Mouse (Mus musculus) limb, embryonic 15.5 days (tissue): ENCODE results near the gene Fut2. TPM values are rescaled to one million over a fixed set of nuclear protein-coding genes. Genes with fewer than 3 reads are reported as not detected.

ENCODE experiments used
- ATAC-seq: fragments of 200-750 bp; cut with Nextera tagmentation; 2 replicates; pipeline ENCODE4 v1.8.0; 2017; ENCODE audit warnings: low read depth, moderate TSS enrichment; ENCODE audit not compliant: insufficient number of reproducible peaks, low FRiP score, low TSS enrichment
- H3K27ac ChIP-seq: fragments of 300-500 bp; sonication (generic); 2 replicates; pipeline ENCODE4 v1.5.1; 2015; ENCODE audit warnings: moderate library complexity, mild to moderate bottlenecking, inconsistent platforms
- H3K27me3 ChIP-seq: fragments of 300-500 bp; sonication (generic); 2 replicates; pipeline ENCODE4 v1.6.1; 2015; ENCODE audit warnings: inconsistent platforms
- H3K36me3 ChIP-seq: fragments of 300-500 bp; sonication (generic); 2 replicates; pipeline ENCODE4 v1.6.1; 2015; ENCODE audit warnings: inconsistent platforms
- H3K4me1 ChIP-seq: fragments of 300-500 bp; sonication (generic); 2 replicates; pipeline ENCODE4 v1.6.1; 2015; ENCODE audit warnings: inconsistent platforms
- H3K4me2 ChIP-seq: fragments of 300-500 bp; sonication (generic); 2 replicates; pipeline ENCODE4 v1.6.1; 2015; ENCODE audit warnings: mild to moderate bottlenecking, inconsistent platforms
- H3K4me3 ChIP-seq: fragments of 300-500 bp; sonication (generic); 2 replicates; pipeline ENCODE4 v1.5.1; 2015; ENCODE audit warnings: mild to moderate bottlenecking, inconsistent platforms
- H3K9ac ChIP-seq: fragments of 300-500 bp; sonication (generic); 2 replicates; pipeline ENCODE4 v1.6.1; 2015; ENCODE audit warnings: inconsistent platforms
- H3K9me3 ChIP-seq: fragments of 300-500 bp; sonication (generic); 2 replicates; pipeline ENCODE4 v1.6.1; 2016; ENCODE audit warnings: inconsistent platforms
- WGBS: fragments of 180-500 bp; shearing (Covaris S2); methylation state at CpG from one replicate; pipeline ENCODE4 v1.1.7; 2015; 5-methylcytosine and 5-hydroxymethylcytosine counted together
- polyA plus RNA-seq: library from polyadenylated mRNA; unstranded; fragments of >200 nt; fragmentation: Nextera tagmentation; extraction: Ambion mirVana; gene quantifications from 2 replicates; pipeline ENCODE4 v1.2.1, GENCODE M21; 2015

Gene Fut2
- polyA plus RNA-seq, 1 experiment from 2014 or later: 8.0 TPM

GRCm38 (mm10) chr7:45609511-45609910 is 56.7 kb downstream of the Fut2 start:
- H3K9me3 ChIP-seq: no peaks in the 10 kb centered on the region
- H3K4me3 ChIP-seq: no peak overlapping the region
- no peaks in the 10 kb centered on the region for H3K27me3 ChIP-seq
- H3K4me1 ChIP-seq: peaks cover 3% of the 10 kb centered on the region; the same call in 1 of the 2 replicates
- no peak overlapping the region for H3K27ac ChIP-seq
- H3K4me2 ChIP-seq: no peak overlapping the region
- ATAC-seq: no peak
- WGBS: 76% methylated on average over 1 of the region's 1 CpGs
- H3K9ac ChIP-seq: no peak overlapping the region
- H3K36me3 ChIP-seq: no peaks in the 10 kb centered on the region

GRCm38 (mm10) chr7:45605704-45606289 is 60.4 kb downstream of the Fut2 start:
- H3K9ac ChIP-seq: no peak overlapping the region
- H3K27ac ChIP-seq: peak overlapping the region; percentile 71
- H3K27me3 ChIP-seq: no peaks in the 10 kb centered on the region
- ATAC-seq: no peak
- no peak overlapping the region for H3K4me3 ChIP-seq
- no peaks in the 10 kb centered on the region for H3K9me3 ChIP-seq
- no peaks in the 10 kb centered on the region for H3K36me3 ChIP-seq
- H3K4me1 ChIP-seq: peaks cover 3% of the 10 kb centered on the region; the same call in 1 of the 2 replicates
- H3K4me2 ChIP-seq: no peak overlapping the region
- 66% methylated on average over 9 of the region's 9 CpGs for WGBS

- H3K27me3 ChIP-seq: no peaks in the 10 kb centered on the region
- no peak for ATAC-seq
- no peak overlapping the region for H3K4me3 ChIP-seq
- no peak overlapping the region for H3K9ac ChIP-seq
- no peak overlapping the region for H3K4me2 ChIP-seq
- no peaks in the 10 kb centered on the region for H3K9me3 ChIP-seq
- no peak overlapping the region for H3K27ac ChIP-seq
- H3K4me1 ChIP-seq: peaks cover 3% of the 10 kb centered on the region; the same call in 1 of the 2 replicates
- H3K36me3 ChIP-seq: no peaks in the 10 kb centered on the region
- WGBS: 41% methylated on average over 18 of the region's 18 CpGs
Measured at GRCm38 (mm10) chr7:45598960-45599879, 67.0 kb downstream of the Fut2 start.

Other genes starting within 250 kb of the Fut2 start
- not detected in 2 replicates for gene Lhb, start 245.6 kb downstream of the Fut2 start, polyA plus RNA-seq
- gene Gys1, start 231.6 kb downstream of the Fut2 start, polyA plus RNA-seq: 39.0 and 43.5 TPM in 2 replicates
- 122 and 125 TPM in 2 replicates for gene Ruvbl2, start 228.3 kb downstream of the Fut2 start, polyA plus RNA-seq
- 4,640 and 4,716 TPM in 2 replicates for gene Ftl1, start 206.5 kb downstream of the Fut2 start, polyA plus RNA-seq
- 145 and 146 TPM in 2 replicates for gene Bax, start 199.5 kb downstream of the Fut2 start, polyA plus RNA-seq
- gene Tulp2, start 184.5 kb downstream of the Fut2 start, polyA plus RNA-seq: 0.61 and 1.0 TPM in 2 replicates
- not detected in 2 replicates for gene Gm45808, start 179.6 kb downstream of the Fut2 start, polyA plus RNA-seq
- 3.1 and 3.3 TPM in 2 replicates for gene Dhdh, start 177.6 kb downstream of the Fut2 start, polyA plus RNA-seq
- 279 and 295 TPM in 2 replicates for gene Nucb1, start 156.0 kb downstream of the Fut2 start, polyA plus RNA-seq
- 22.3 and 26.1 TPM in 2 replicates for gene Ppp1r15a, start 140.1 kb downstream of the Fut2 start, polyA plus RNA-seq
- 5.7 and 6.8 TPM in 2 replicates for gene Plekha4, start 140.1 kb downstream of the Fut2 start, polyA plus RNA-seq
- gene Hsd17b14, start 111.5 kb downstream of the Fut2 start, polyA plus RNA-seq: 0.74 and 1.1 TPM in 2 replicates
- 63.4 and 64.4 TPM in 2 replicates for gene Bcat2, start 96.2 kb downstream of the Fut2 start, polyA plus RNA-seq
- 0.58 and 0.93 TPM in 2 replicates for gene Fgf21, start 50.9 kb downstream of the Fut2 start, polyA plus RNA-seq
- gene Fut1, start 49.1 kb downstream of the Fut2 start, polyA plus RNA-seq: 2.9 and 3.3 TPM in 2 replicates
- gene Izumo1, start 44.6 kb downstream of the Fut2 start, polyA plus RNA-seq: 0.14 and 0.27 TPM in 2 replicates
- gene Rasip1, start 38.9 kb downstream of the Fut2 start, polyA plus RNA-seq: 11.4 and 12.0 TPM in 2 replicates
- 21.9 and 36.8 TPM in 2 replicates for gene Mamstr, start 26.4 kb downstream of the Fut2 start, polyA plus RNA-seq
- gene Ntn5, start 17.6 kb upstream of the Fut2 start, polyA plus RNA-seq: 0.50 and 2.6 TPM in 2 replicates
- gene Sec1, start 28.0 kb upstream of the Fut2 start, polyA plus RNA-seq: 0.56 and 0.97 TPM in 2 replicates
- 13.3 and 13.7 TPM in 2 replicates for gene Car11, start 33.4 kb upstream of the Fut2 start, polyA plus RNA-seq
- gene Dbp, start 38.7 kb upstream of the Fut2 start, polyA plus RNA-seq: 4.3 and 4.7 TPM in 2 replicates
- 942 and 1,034 TPM in 2 replicates for gene Rpl18, start 49.1 kb upstream of the Fut2 start, polyA plus RNA-seq
- 38.5 and 39.7 TPM in 2 replicates for gene Sphk2, start 51.6 kb upstream of the Fut2 start, polyA plus RNA-seq
- 0.76 and 0.78 TPM in 2 replicates for gene Fam83e, start 54.8 kb upstream of the Fut2 start, polyA plus RNA-seq
- gene Spaca4, start 59.4 kb upstream of the Fut2 start, polyA plus RNA-seq: not detected in 2 replicates
- 1.6 and 2.0 TPM in 2 replicates for gene Lmtk3, start 117.3 kb upstream of the Fut2 start, polyA plus RNA-seq
- gene Sult2b1, start 118.3 kb upstream of the Fut2 start, polyA plus RNA-seq: 82.1 and 91.0 TPM in 2 replicates
- 87.9 and 98.8 TPM in 2 replicates for gene Cyth2, start 148.2 kb upstream of the Fut2 start, polyA plus RNA-seq
- 1.4 and 1.5 TPM in 2 replicates for gene Kcnj14, start 158.4 kb upstream of the Fut2 start, polyA plus RNA-seq
- 56.3 and 59.3 TPM in 2 replicates for gene Grwd1, start 164.6 kb upstream of the Fut2 start, polyA plus RNA-seq
- gene Kdelr1, start 206.4 kb upstream of the Fut2 start, polyA plus RNA-seq: 79.4 and 97.8 TPM in 2 replicates
- gene Grin2d, start 212.0 kb upstream of the Fut2 start, polyA plus RNA-seq: 0.48 and 0.68 TPM in 2 replicates
- 0.49 and 0.86 TPM in 2 replicates for gene Syngr4, start 230.3 kb upstream of the Fut2 start, polyA plus RNA-seq
- 4.4 and 5.5 TPM in 2 replicates for gene Tmem143, start 230.5 kb upstream of the Fut2 start, polyA plus RNA-seq